Mouse (Mus musculus) monocyte, adult 2 months (primary cell): ENCODE measurements around the gene Mrm1.
"Not testable (repeated sequence)": the region's sequence is repeated elsewhere in the genome, so short reads cannot be mapped to it uniquely, and the experiment has no call there.

ENCODE experiments used
- DNase-seq, 2 experiments: peaks; one replicate each; pipeline ENCODE4 v3.0.0; 2022; ENCODE audit warnings: low spot score in 2 of 2, low read depth in 1 of 2

The Mrm1 gene

GRCm38 (mm10) chr11:84818961-84819692 is at the start of gene Mrm1:
Gene Mrm1 (minus strand): TSS chr11:84819515.
- peak; percentile 93 to 97 for DNase-seq

GRCm38 (mm10) chr11:84868786-84869259 is 49.5 kb upstream of the Mrm1 start:
- DNase-seq, result no peak

GRCm38 (mm10) chr11:84867586-84867985 is 48.3 kb upstream of the Mrm1 start:
- DNase-seq, result no peak

GRCm38 (mm10) chr11:84865268-84865667 is 46.0 kb upstream of the Mrm1 start:
- no peak for DNase-seq

GRCm38 (mm10) chr11:84855285-84855684 is 36.0 kb upstream of the Mrm1 start:
- DNase-seq, result no peak

GRCm38 (mm10) chr11:84847475-84848090 is 28.3 kb upstream of the Mrm1 start:
- DNase-seq, result no peak

- DNase-seq, result no peak
Measured at GRCm38 (mm10) chr11:84846741-84847474, 27.6 kb upstream of the Mrm1 start.

- DNase-seq, result no peak
Measured at GRCm38 (mm10) chr11:84839330-84839729, 20.0 kb upstream of the Mrm1 start.

GRCm38 (mm10) chr11:84829495-84829894 is 10.2 kb upstream of the Mrm1 start:
- DNase-seq, result not testable (repeated sequence)

- DNase-seq, result peak; percentile 71 to 81
Measured at GRCm38 (mm10) chr11:84828516-84829399, 9.4 kb upstream of the Mrm1 start, which contains the start of gene Dhrs11. Gene Dhrs11 (minus strand): TSS chr11:84828994.

GRCm38 (mm10) chr11:84827901-84828503 is 8.7 kb upstream of the Mrm1 start:
- no peak for DNase-seq

GRCm38 (mm10) chr11:84827492-84827891 is 8.2 kb upstream of the Mrm1 start:
- no peak for DNase-seq

GRCm38 (mm10) chr11:84826185-84826584 is 6.9 kb upstream of the Mrm1 start:
- no peak for DNase-seq

- DNase-seq, result no peak
Measured at GRCm38 (mm10) chr11:84825261-84825807, 6.0 kb upstream of the Mrm1 start.

- DNase-seq, result no peak
Measured at GRCm38 (mm10) chr11:84823484-84823897, 4.2 kb upstream of the Mrm1 start.

- DNase-seq, result no peak
Measured at GRCm38 (mm10) chr11:84822487-84822886, 3.2 kb upstream of the Mrm1 start.

GRCm38 (mm10) chr11:84821131-84821770 is 1.9 kb upstream of the Mrm1 start:
- DNase-seq, result no peak

GRCm38 (mm10) chr11:84818085-84818960 is 992 bp downstream of the Mrm1 start:
- DNase-seq, result peak; percentile 62 to 78

GRCm38 (mm10) chr11:84817362-84817761 is 2.0 kb downstream of the Mrm1 start:
- DNase-seq, result no peak
